Mouse (Mus musculus): Measurements from ENCODE around the gene Prkca. TPM values are rescaled to one million over a fixed set of nuclear protein-coding genes. Genes with fewer than 3 reads are reported as not detected.

The Prkca gene
- polyA plus RNA-seq, 2 experiments, result 2.5 to 3.8 TPM

DNA sequence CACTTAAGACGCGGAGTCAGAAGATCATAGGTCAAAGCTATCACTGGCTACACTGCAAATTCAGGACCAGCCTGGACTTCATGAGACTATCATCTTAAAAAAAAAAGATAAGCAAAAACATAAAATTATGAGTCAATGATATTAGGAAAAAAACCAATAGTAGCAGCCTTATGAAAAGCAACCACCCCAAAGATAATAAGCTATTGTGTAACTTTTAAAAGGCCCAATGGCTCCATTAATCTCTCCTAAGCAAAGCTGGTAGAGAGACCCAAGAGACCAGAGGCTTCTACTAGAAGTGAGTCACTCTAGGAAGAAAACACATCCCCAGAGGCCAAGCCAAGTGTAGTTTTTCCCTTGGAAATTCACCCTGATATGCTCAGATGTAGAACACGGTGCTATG, 185.7 kb downstream of the Prkca start:
- no peak for DNase-seq (ENCODE audit: low read depth in 3 of 3, low spot score in 3 of 3)
- no peak overlapping the region for H3K4me2 ChIP-seq (ENCODE audit: low read depth)
- H3K27me3 ChIP-seq (ENCODE audit: control insufficient read depth, insufficient read depth, low read length), result no peaks in the 10 kb centered on the region
- TF ChIP-seq EP300 (IDR thresholded peaks at IDR 0.05; ENCODE audit: low read depth) (no peak), CTCF (IDR thresholded peaks at IDR 0.05; ENCODE audit: low read depth) (no peak)
- ATAC-seq (ENCODE audit: insufficient read depth), result no peak
- WGBS (ENCODE audit: insufficient replicate concordance), result 77% methylated on average over 3 of the region's 3 CpGs
- H3K27ac ChIP-seq, result no peak overlapping the region
- H3K9me3 ChIP-seq (ENCODE audit: control insufficient read depth, low read length), result no peaks in the 10 kb centered on the region
- no peak overlapping the region for H3K9ac ChIP-seq (replicated peaks)
- no peaks in the 10 kb centered on the region for H3K4me1 ChIP-seq (replicated peaks; ENCODE audit: control insufficient read depth in 2 of 2, insufficient read depth in 2 of 2, low read length in 1 of 2)
- H3K4me3 ChIP-seq (ENCODE audit: insufficient read depth in 1 of 2, low read depth in 2 of 2, low read length in 2 of 2), result no peak overlapping the region
- no peaks in the 10 kb centered on the region for H3K36me3 ChIP-seq (replicated peaks; ENCODE audit: control insufficient read depth, insufficient read depth, low read depth)

- H3K27me3 ChIP-seq (ENCODE audit: control insufficient read depth, insufficient read depth, low read length), result no peaks in the 10 kb centered on the region
- TF ChIP-seq EP300 (IDR thresholded peaks at IDR 0.05; ENCODE audit: low read depth) (no peak), CTCF (IDR thresholded peaks at IDR 0.05; ENCODE audit: low read depth) (no peak)
- H3K4me3 ChIP-seq (ENCODE audit: insufficient read depth in 1 of 2, low read depth in 2 of 2, low read length in 2 of 2), result no peak overlapping the region
- no peak for ATAC-seq (ENCODE audit: insufficient read depth)
- H3K9ac ChIP-seq (replicated peaks), result no peak overlapping the region
- no peak overlapping the region for H3K27ac ChIP-seq
- no peaks in the 10 kb centered on the region for H3K36me3 ChIP-seq (replicated peaks; ENCODE audit: control insufficient read depth, insufficient read depth, low read depth)
- 69% methylated on average over 5 of the region's 5 CpGs for WGBS (ENCODE audit: insufficient replicate concordance)
- no peaks in the 10 kb centered on the region for H3K4me1 ChIP-seq (replicated peaks; ENCODE audit: control insufficient read depth in 2 of 2, insufficient read depth in 2 of 2, low read length in 1 of 2)
- H3K4me2 ChIP-seq (ENCODE audit: low read depth), result no peak overlapping the region
- no peaks in the 10 kb centered on the region for H3K9me3 ChIP-seq (ENCODE audit: control insufficient read depth, low read length)
- no peak for DNase-seq (ENCODE audit: low read depth in 3 of 3, low spot score in 3 of 3)
Measured at GRCm38 (mm10) chr11:108157074-108157473, 186.7 kb downstream of the Prkca start.

GRCm38 (mm10) chr11:108156107-108156506, 187.6 kb downstream of the Prkca start:
- Histone ChIP-seq H3K4me2 (ENCODE audit: low read depth) (no peak overlapping the region), H3K9ac (replicated peaks) (no peak overlapping the region), H3K9me3 (ENCODE audit: control insufficient read depth, low read length) (no peaks in the 10 kb centered on the region), H3K4me3 (ENCODE audit: insufficient read depth in 1 of 2, low read depth in 2 of 2, low read length in 2 of 2) (no peak overlapping the region), H3K4me1 (replicated peaks; ENCODE audit: control insufficient read depth in 2 of 2, insufficient read depth in 2 of 2, low read length in 1 of 2) (no peaks in the 10 kb centered on the region), H3K27me3 (ENCODE audit: control insufficient read depth, insufficient read depth, low read length) (no peaks in the 10 kb centered on the region), H3K36me3 (replicated peaks; ENCODE audit: control insufficient read depth, insufficient read depth, low read depth) (no peaks in the 10 kb centered on the region), H3K27ac (no peak overlapping the region)
- TF ChIP-seq CTCF (IDR thresholded peaks at IDR 0.05; ENCODE audit: low read depth) (no peak), EP300 (IDR thresholded peaks at IDR 0.05; ENCODE audit: low read depth) (no peak)
- no peak for DNase-seq (ENCODE audit: low read depth in 3 of 3, low spot score in 3 of 3)
- 57% methylated on average over 5 of the region's 5 CpGs for WGBS (ENCODE audit: insufficient replicate concordance)
- ATAC-seq (ENCODE audit: insufficient read depth), result no peak

DNA sequence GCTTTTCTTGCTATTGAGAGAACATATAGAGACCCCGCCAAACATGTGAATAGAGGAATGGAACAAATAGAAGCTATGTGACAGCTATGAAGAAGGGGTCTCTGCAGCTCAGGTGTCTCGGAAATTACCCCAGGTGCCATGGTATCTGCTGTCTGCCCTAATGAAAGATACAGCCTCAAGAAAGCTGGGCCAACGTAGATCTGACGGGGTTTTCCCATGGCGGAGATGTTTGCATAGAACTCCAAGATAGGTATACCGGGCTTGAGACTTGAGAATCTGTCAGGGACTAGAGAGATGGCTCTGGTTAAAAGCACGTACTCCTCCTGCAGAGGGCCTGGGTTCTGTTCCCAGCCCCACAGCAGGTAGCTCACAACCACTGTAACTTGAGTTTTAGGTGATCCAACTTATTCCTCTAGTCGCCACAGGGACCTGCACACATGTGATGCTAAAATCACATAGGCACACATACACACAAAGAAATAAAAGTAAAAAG, 188.6 kb downstream of the Prkca start:
- no peaks in the 10 kb centered on the region for H3K36me3 ChIP-seq (replicated peaks; ENCODE audit: control insufficient read depth, insufficient read depth, low read depth)
- no peak overlapping the region for H3K27ac ChIP-seq
- TF ChIP-seq CTCF (IDR thresholded peaks at IDR 0.05; ENCODE audit: low read depth) (no peak), EP300 (IDR thresholded peaks at IDR 0.05; ENCODE audit: low read depth) (no peak)
- H3K4me3 ChIP-seq (ENCODE audit: insufficient read depth in 1 of 2, low read depth in 2 of 2, low read length in 2 of 2), result no peak overlapping the region
- no peak for DNase-seq (ENCODE audit: low read depth in 3 of 3, low spot score in 3 of 3)
- no peak overlapping the region for H3K9ac ChIP-seq (replicated peaks)
- no peak for ATAC-seq (ENCODE audit: insufficient read depth)
- no peaks in the 10 kb centered on the region for H3K4me1 ChIP-seq (replicated peaks; ENCODE audit: control insufficient read depth in 2 of 2, insufficient read depth in 2 of 2, low read length in 1 of 2)
- no peaks in the 10 kb centered on the region for H3K27me3 ChIP-seq (ENCODE audit: control insufficient read depth, insufficient read depth, low read length)
- no peak overlapping the region for H3K4me2 ChIP-seq (ENCODE audit: low read depth)
- H3K9me3 ChIP-seq (ENCODE audit: control insufficient read depth, low read length), result no peaks in the 10 kb centered on the region
- 73% methylated on average over 8 of the region's 8 CpGs for whole genome bisulfite sequencing (ENCODE audit: insufficient replicate concordance)

DNA sequence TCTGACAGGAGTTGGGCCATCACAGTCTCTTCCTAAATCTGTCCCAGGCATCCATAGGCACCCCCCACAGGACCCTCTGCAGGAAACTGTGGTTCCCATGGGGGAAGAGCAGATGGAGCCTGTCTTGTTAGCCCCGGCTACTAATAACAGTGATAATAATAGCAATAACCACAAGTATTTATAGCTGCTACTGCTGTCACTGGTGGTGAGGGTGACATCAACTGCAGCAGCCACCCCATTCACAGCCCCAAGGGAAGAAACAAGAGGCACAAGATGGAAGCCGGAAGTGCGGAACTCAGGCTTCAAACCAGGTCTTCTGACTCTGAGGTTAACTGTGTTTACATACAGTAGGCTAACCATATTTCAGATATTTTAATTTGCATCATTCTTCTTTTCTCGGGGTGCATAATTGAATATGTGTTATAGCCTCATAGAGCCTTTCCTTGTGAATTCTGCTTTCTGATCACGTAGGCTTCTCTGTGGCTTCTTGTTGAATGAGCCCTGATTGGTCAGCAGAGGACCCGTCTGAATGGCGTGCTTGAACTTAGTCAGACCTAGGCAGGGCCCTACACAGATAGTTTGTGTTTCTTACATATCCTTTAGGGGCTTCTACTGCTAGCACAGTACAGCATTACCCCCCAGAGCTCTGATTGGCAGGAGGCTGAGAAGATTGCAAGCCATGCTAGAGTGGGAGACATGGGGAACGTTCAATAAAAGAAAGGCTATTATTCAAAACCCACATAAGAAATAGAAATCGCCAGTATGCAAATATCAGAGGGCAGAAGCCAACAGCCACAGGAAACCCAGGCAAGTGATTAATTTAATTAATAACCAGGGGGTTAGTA, 189.5 kb downstream of the Prkca start:
- H3K4me3 ChIP-seq (ENCODE audit: insufficient read depth in 1 of 2, low read depth in 2 of 2, low read length in 2 of 2), result no peak overlapping the region
- no peak overlapping the region for H3K4me2 ChIP-seq (ENCODE audit: low read depth)
- DNase-seq (ENCODE audit: low read depth in 3 of 3, low spot score in 3 of 3), result no peak
- TF ChIP-seq CTCF (IDR thresholded peaks at IDR 0.05; ENCODE audit: low read depth) (no peak), EP300 (IDR thresholded peaks at IDR 0.05; ENCODE audit: low read depth) (no peak)
- H3K9ac ChIP-seq (replicated peaks), result no peak overlapping the region
- H3K27me3 ChIP-seq (ENCODE audit: control insufficient read depth, insufficient read depth, low read length), result no peaks in the 10 kb centered on the region
- peaks cover 0 to 5% of the 10 kb centered on the region in 2 experiments; a peak in 2 of 4 replicates for H3K4me1 ChIP-seq (replicated peaks; ENCODE audit: control insufficient read depth in 2 of 2, insufficient read depth in 2 of 2, low read length in 1 of 2)
- WGBS (ENCODE audit: insufficient replicate concordance), result 44% methylated on average over 9 of the region's 9 CpGs
- no peaks in the 10 kb centered on the region for H3K36me3 ChIP-seq (replicated peaks; ENCODE audit: control insufficient read depth, insufficient read depth, low read depth)
- no peak overlapping the region for H3K27ac ChIP-seq
- no peaks in the 10 kb centered on the region for H3K9me3 ChIP-seq (ENCODE audit: control insufficient read depth, low read length)
- no peak for ATAC-seq (ENCODE audit: insufficient read depth)
